Mouse (Mus musculus): ENCODE results near the gene Srgap2.

DNA sequence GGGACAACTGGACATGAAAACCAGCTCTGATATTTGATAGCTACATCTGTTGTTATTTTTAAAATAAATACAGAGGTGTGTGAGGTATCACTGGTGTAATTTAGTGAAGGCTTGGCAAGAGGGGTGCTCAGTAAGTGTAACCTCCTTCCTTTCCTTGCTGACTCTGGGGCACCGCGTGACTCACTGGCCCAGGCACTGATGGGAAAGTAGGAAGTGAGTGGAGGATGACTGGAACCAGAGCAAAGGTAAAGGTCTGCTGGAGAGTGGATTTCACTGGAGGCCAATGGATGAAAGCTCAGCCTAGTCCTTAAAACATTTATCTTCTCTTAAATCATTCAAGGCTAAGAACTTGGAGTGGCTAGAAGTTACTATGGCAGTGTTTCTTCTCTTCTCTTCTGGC lies 226.4 kb downstream of the Srgap2 start:
- TF ChIP-seq CTCF (IDR thresholded peaks at IDR 0.05; ENCODE audit: low read depth) (no peak), EP300 (IDR thresholded peaks at IDR 0.05; ENCODE audit: low read depth) (no peak)

Measured in liver, postnatal 0 days (tissue).